Mouse (Mus musculus) ES-E14 (cell line): ENCODE results near the gene Kcnip2. TPM values are rescaled to one million over a fixed set of nuclear protein-coding genes. Genes with fewer than 3 reads are reported as not detected.

Source experiments
- DNase-seq: peaks from one replicate; pipeline ENCODE4 v3.0.0-alpha.2; 2013; ENCODE audit warnings: low read depth, low spot score
- H3K27ac ChIP-seq: 2 replicates; pipeline ENCODE4 v1.5.1; 2012; ENCODE audit warnings: low read depth, mild to moderate bottlenecking, low read length, moderate library complexity, mixed read lengths; ENCODE audit not compliant: poor library complexity, insufficient read depth, severe bottlenecking
- H3K36me3 ChIP-seq: 2 replicates; pipeline ENCODE4 v1.6.1; 2012; ENCODE audit warnings: mild to moderate bottlenecking, low read length, moderate library complexity, mixed read lengths; ENCODE audit not compliant: control insufficient read depth, poor library complexity, insufficient read depth, severe bottlenecking
- H3K4me1 ChIP-seq, 2 experiments: fragments of 150-350 bp in 1 of 2; sonication (generic) in 1 of 2; 2 replicates each; pipeline ENCODE4 v1.6.1; 2012; ENCODE audit warnings: low read length in 2 of 2, mild to moderate bottlenecking in 1 of 2, mixed read lengths in 1 of 2; ENCODE audit not compliant: control insufficient read depth in 2 of 2, insufficient read depth in 2 of 2, poor library complexity in 1 of 2
- H3K4me3 ChIP-seq, 2 experiments: fragments of 150-350 bp in 1 of 2; sonication (generic) in 1 of 2; 2 replicates each; pipeline ENCODE4 v1.5.1; 2012; ENCODE audit warnings: low read length in 2 of 2, low read depth in 1 of 2, mild to moderate bottlenecking in 1 of 2, mixed read lengths in 1 of 2; ENCODE audit not compliant: insufficient read depth in 1 of 2, poor library complexity in 1 of 2, severe bottlenecking in 1 of 2
- H3K9ac ChIP-seq: 2 replicates; pipeline ENCODE4 v1.6.1; 2012; ENCODE audit warnings: low read depth, mild to moderate bottlenecking, low read length, mixed read lengths; ENCODE audit not compliant: poor library complexity, insufficient read depth, severe bottlenecking
- H3K9me3 ChIP-seq: fragments of 150-350 bp; sonication (generic); 2 replicates; pipeline ENCODE4 v1.6.1; 2012; ENCODE audit warnings: low read depth, mild to moderate bottlenecking, low read length; ENCODE audit not compliant: control insufficient read depth, insufficient read depth
- CHD2 ChIP-seq: IDR thresholded peaks from 2 replicates; pipeline ENCODE4 v1.6.1; 2014; ENCODE audit warnings: mild to moderate bottlenecking, low read depth, low read length, inconsistent platforms
- HCFC1 ChIP-seq: IDR thresholded peaks from 2 replicates; pipeline ENCODE4 v1.6.1; 2012; ENCODE audit warnings: low read length, inconsistent platforms, borderline replicate concordance; ENCODE audit not compliant: insufficient read depth
- MAFK ChIP-seq: IDR thresholded peaks from 2 replicates; pipeline ENCODE4 v1.6.1; 2014; ENCODE audit warnings: mild to moderate bottlenecking, low read depth, low read length, inconsistent platforms; ENCODE audit not compliant: insufficient read depth
- ZC3H11A ChIP-seq: IDR thresholded peaks from 2 replicates; pipeline ENCODE4 v1.6.1; 2012; ENCODE audit warnings: low read depth, mild to moderate bottlenecking, inconsistent platforms, low read length, borderline replicate concordance
- ZNF384 ChIP-seq: IDR thresholded peaks from 2 replicates; pipeline ENCODE4 v1.6.1; 2012; ENCODE audit warnings: low read depth, low read length, inconsistent platforms
- in situ Hi-C, 2 experiments: fragments of 600-800 bp; cut with MboI; formaldehyde crosslinking; loops; one replicate each; pipeline ENCODE4 v1.15.1; 2025; ENCODE audit warnings: low sequenced_read_pairs in 2 of 2, inconsistent platforms in 1 of 2; ENCODE audit not compliant: unreplicated experiment in 2 of 2
- total RNA-seq: library from RNA; depleted of rRNA; stranded (reverse); fragments of 300-350 nt; gene quantifications from 2 replicates; pipeline ENCODE4 v1.2.3, GENCODE M21; 2012; rRNA removed

Kcnip2 gene
- total RNA-seq, 1 experiment = 0.85 TPM

- Histone ChIP-seq H3K4me3 (peak overlapping the region; percentile 0 to 25; a peak in 1 of 4 replicates), H3K36me3 (peaks cover 6% of the 10 kb centered on the region), H3K27ac (no peak overlapping the region), H3K9ac (no peak overlapping the region), H3K4me1 (peaks cover 2 to 27% of the 10 kb centered on the region in 2 experiments; a peak in 2 of 4 replicates), H3K9me3 (no peaks in the 10 kb centered on the region)
- in situ Hi-C loops = loop anchor here (5.0 to 10.0 kb wide), 3 partner anchors 171 to 523 kb away; no protein-coding TSS in a partner anchor
- DNase-seq = no peak
- no peak for TF ChIP-seq ZC3H11A
- TF ChIP-seq HCFC1 = no peak
- no peak for TF ChIP-seq CHD2
- TF ChIP-seq ZNF384 = no peak
- no peak for TF ChIP-seq MAFK
Measured at GRCm38 (mm10) chr19:45745344-45746152, 70.3 kb downstream of the Kcnip2 start.

DNA sequence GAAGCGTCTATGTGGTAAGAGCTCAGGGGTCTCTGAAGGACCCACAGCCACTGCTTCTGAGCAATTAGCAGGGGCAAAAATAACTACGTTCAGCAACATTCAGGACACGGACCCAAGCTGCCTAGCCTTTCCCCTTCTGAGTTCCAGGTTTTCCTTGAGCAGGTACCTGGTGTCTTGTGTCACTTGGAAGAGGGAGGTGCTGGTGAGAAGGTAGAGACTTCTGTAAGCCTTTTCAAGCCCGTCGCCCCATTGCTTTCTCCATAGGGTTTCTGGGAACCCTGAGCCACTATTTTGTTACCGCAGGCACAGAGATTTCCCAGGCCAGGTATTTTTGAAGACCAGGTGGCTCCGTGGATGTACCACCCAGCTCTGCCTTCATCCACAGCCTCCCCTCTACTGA lies 72.2 kb downstream of the Kcnip2 start:
- Histone ChIP-seq H3K4me3 (no peak overlapping the region), H3K4me1 (peaks cover 2 to 25% of the 10 kb centered on the region in 2 experiments; a peak in 2 of 4 replicates), H3K9ac (no peak overlapping the region), H3K36me3 (peaks cover 6% of the 10 kb centered on the region), H3K9me3 (no peaks in the 10 kb centered on the region), H3K27ac (no peak overlapping the region)
- DNase-seq = no peak
- in situ Hi-C loops = loop anchor here (10.0 kb wide), 2 partner anchors 169 to 519 kb away; no protein-coding TSS in a partner anchor
- no peak for TF ChIP-seq MAFK
- TF ChIP-seq ZC3H11A = no peak
- TF ChIP-seq HCFC1 = no peak
- no peak for TF ChIP-seq CHD2
- no peak for TF ChIP-seq ZNF384

GRCm38 (mm10) chr19:45742984-45743575 lies 72.8 kb downstream of the Kcnip2 start:
- Histone ChIP-seq H3K27ac (no peak overlapping the region), H3K4me1 (peaks cover 2 to 20% of the 10 kb centered on the region in 2 experiments; a peak in 2 of 4 replicates), H3K9ac (no peak overlapping the region), H3K36me3 (peaks cover 2% of the 10 kb centered on the region), H3K9me3 (no peaks in the 10 kb centered on the region), H3K4me3 (peak overlapping the region; percentile 53 to 68)
- TF ChIP-seq ZNF384 = no peak
- no peak for TF ChIP-seq HCFC1
- TF ChIP-seq ZC3H11A = no peak
- no peak for TF ChIP-seq CHD2
- no peak for TF ChIP-seq MAFK
- DNase-seq = no peak
- in situ Hi-C loops = loop anchor here (10.0 kb wide), 2 partner anchors 168 to 518 kb away; no protein-coding TSS in a partner anchor

DNA sequence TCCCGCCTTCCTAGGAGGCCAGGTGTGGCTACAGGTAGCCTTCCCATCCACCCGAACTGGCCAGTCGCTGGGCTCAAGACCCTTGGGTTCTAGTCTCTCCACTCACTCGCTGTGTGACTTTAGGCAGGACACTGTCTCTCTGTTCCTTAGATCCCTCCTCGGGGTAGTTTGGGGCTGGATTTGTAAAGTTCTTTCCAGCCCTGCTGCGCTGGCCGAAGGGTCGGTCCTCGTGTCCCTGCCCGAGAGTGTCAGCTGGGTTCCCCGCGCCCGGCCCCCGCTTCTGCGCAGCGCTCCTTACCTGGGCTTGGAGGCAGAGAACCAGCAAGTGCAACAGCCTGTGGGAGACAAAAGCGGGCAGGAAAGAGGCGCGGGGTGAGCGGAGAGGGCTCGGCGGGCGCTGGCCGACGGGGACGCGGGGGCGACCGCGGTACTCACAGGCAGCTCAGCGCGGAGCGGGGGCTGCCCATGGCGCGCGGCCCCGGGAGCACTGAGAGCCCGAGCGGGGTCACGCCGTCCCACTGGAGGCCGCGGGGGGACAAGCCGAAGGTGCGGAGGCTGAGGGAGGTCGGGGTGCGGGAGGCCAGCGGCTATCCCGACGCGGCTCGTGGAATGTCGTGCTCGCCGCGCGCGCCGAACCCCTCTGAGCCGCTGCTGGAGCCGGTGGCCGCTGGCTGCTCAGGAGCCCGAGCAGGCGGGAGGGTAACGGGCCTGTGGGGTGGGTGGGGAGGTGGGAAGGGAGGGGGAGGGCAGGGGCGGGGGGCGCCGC lies 73.5 kb downstream of the Kcnip2 start, which contains the start of gene Fgf8:
TSS of gene Fgf8 (minus strand) at position 698 of the 766 bp plus-strand sequence.
- Histone ChIP-seq H3K36me3 (no peaks in the 10 kb centered on the region), H3K4me1 (peaks cover 2 to 19% of the 10 kb centered on the region in 2 experiments; a peak in 2 of 4 replicates), H3K9me3 (no peaks in the 10 kb centered on the region), H3K9ac (peak within 1 kb of the TSS; percentile 21; the same call in 1 of the 2 replicates), H3K27ac (no peak within 1 kb of the TSS), H3K4me3 (peak within 1 kb of the TSS; percentile 58 to 68)
- in situ Hi-C loops = loop anchor here (10.0 kb wide), 2 partner anchors 168 to 518 kb away; no protein-coding TSS in a partner anchor
- no peak for TF ChIP-seq ZNF384
- TF ChIP-seq MAFK = no peak
- no peak for TF ChIP-seq ZC3H11A
- TF ChIP-seq CHD2 = no peak
- TF ChIP-seq HCFC1 = no peak
- no peak for DNase-seq

Other genes starting within 250 kb of the Kcnip2 start
- gene Fbxw4, start 155.7 kb downstream of the Kcnip2 start, total RNA-seq = 6.0 and 6.3 TPM in 2 replicates
- gene Fgf8, start 73.1 kb downstream of the Kcnip2 start, total RNA-seq = 1.1 and 1.5 TPM in 2 replicates
- 142 and 166 TPM in 2 replicates for gene Npm3, start 66.5 kb downstream of the Kcnip2 start, total RNA-seq
- 86.7 and 94.7 TPM in 2 replicates for gene Mgea5, start 32.2 kb downstream of the Kcnip2 start, total RNA-seq
- gene Armh3, start 182.4 kb upstream of the Kcnip2 start, total RNA-seq = 8.0 and 10.1 TPM in 2 replicates
- gene Hps6, start 187.4 kb upstream of the Kcnip2 start, total RNA-seq = 4.9 and 6.9 TPM in 2 replicates
- 68.4 and 75.1 TPM in 2 replicates for gene Pprc1, start 228.8 kb upstream of the Kcnip2 start, total RNA-seq
- 123 and 207 TPM in 2 replicates for gene Ldb1, start 229.2 kb upstream of the Kcnip2 start, total RNA-seq